Mouse (Mus musculus) embryonic facial prominence, embryonic 14.5 days (tissue): ENCODE data around the gene Bin2. TPM values are rescaled to one million over a fixed set of nuclear protein-coding genes. Genes with fewer than 3 reads are reported as not detected.

Experiments
- ATAC-seq: fragments of 200-750 bp; cut with Nextera tagmentation; 2 replicates; pipeline ENCODE4 v1.8.0; 2017; ENCODE audit warnings: low read depth, moderate number of reproducible peaks, moderate TSS enrichment
- DNase-seq: peaks from one replicate; pipeline ENCODE4 v3.0.0-alpha.2; 2015; ENCODE audit warnings: low spot score
- H3K27ac ChIP-seq: fragments of 300-500 bp; sonication (generic); replicated peaks from 2 replicates; pipeline ENCODE4 v1.5.1; 2014; ENCODE audit warnings: low read depth, mild to moderate bottlenecking, low read length, moderate library complexity
- H3K27me3 ChIP-seq: fragments of 300-500 bp; sonication (generic); replicated peaks from 2 replicates; pipeline ENCODE4 v1.6.1; 2014; ENCODE audit warnings: low read length; ENCODE audit not compliant: control insufficient read depth, insufficient read depth
- H3K36me3 ChIP-seq: fragments of 300-500 bp; sonication (generic); 2 replicates; pipeline ENCODE4 v1.6.1; 2014; ENCODE audit warnings: low read length, mixed read lengths; ENCODE audit not compliant: control insufficient read depth, insufficient read depth
- H3K4me1 ChIP-seq: fragments of 300-500 bp; sonication (generic); 2 replicates; pipeline ENCODE4 v1.6.1; 2014; ENCODE audit warnings: antibody characterized with exemption, low read length; ENCODE audit not compliant: control insufficient read depth, insufficient read depth
- H3K4me2 ChIP-seq: fragments of 300-500 bp; sonication (generic); 2 replicates; pipeline ENCODE4 v1.6.1; 2014; ENCODE audit warnings: low read depth, mild to moderate bottlenecking, low read length, moderate library complexity, mixed read lengths
- H3K4me3 ChIP-seq: fragments of 300-500 bp; sonication (generic); 2 replicates; pipeline ENCODE4 v1.5.1; 2014; ENCODE audit warnings: low read depth, mild to moderate bottlenecking, low read length
- H3K9ac ChIP-seq: fragments of 300-500 bp; sonication (generic); 2 replicates; pipeline ENCODE4 v1.6.1; 2014; ENCODE audit warnings: low read depth, mild to moderate bottlenecking, low read length, moderate library complexity, mixed read lengths
- H3K9me3 ChIP-seq: fragments of 300-500 bp; sonication (generic); 2 replicates; pipeline ENCODE4 v1.6.1; 2016; ENCODE audit warnings: low read length; ENCODE audit not compliant: control insufficient read depth
- WGBS: fragments of 180-500 bp; shearing (Covaris S2); extraction: QIAGEN DNeasy Blood & Tissue Kit; methylation state at CpG from one replicate; pipeline ENCODE4 v1.1.7; 2014; 5-methylcytosine and 5-hydroxymethylcytosine counted together
- polyA plus RNA-seq: library from polyadenylated mRNA; unstranded; fragments of >200 nt; fragmentation: Nextera tagmentation; extraction: Ambion mirVana; gene quantifications from 2 replicates; pipeline ENCODE4 v1.2.1, GENCODE M21; 2014

Gene Bin2
- polyA plus RNA-seq, 1 experiment from 2014 or later: 2.3 TPM

DNA sequence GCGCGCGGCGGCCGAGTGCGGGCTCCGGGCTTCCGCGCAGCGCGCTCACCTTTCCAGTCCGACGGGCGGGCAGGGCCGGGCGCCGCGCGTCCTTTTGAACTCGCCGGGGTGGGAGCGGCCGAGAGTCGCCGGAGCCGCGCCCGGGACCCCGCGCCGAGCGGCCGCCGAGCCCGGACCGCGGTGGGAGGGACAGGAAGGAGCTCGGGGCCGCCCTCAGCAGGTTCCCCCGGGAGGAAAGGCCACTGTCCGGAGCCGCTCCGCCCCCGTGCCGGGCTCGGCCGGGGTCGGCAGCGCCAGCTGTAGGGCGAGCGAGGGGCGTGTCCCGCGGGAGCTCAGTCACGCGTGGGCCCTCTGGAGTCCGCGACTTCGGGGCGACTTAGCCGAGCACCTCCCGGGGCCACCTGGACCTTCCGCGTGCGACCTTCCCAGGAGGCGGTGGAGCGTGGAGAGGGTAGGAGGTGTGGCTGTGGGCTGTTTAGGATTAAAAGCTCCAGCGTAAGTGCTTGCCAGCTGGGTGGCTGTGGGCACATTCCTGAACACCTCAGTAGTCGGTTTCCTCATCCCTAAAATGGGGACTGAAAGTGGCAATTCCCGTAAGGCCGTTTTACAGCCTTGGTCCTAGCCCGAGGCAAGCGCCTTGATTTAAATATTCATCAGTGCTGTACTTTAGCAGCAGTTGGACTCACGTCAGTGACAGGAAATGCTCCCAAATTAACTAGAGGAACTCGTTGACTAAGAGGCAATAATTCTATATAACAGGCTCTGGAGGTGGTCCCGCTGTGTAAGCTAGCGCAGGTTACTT is 32.5 kb downstream of the Bin2 start, which contains the start of gene Smagp:
Gene Smagp (minus strand): TSS at position 241 of the 802 bp plus-strand sequence.
- ATAC-seq (peak; percentile 53; the same call in 1 of the 2 replicates), DNase-seq (peak; percentile 44)
- WGBS: 1% methylated on average over 29 of the region's 77 CpGs
- Histone ChIP-seq H3K9ac (peak within 1 kb of the TSS; percentile 60), H3K4me1 (peaks cover 13% of the 10 kb centered on the region), H3K4me2 (peak within 1 kb of the TSS; percentile 94), H3K4me3 (peak within 1 kb of the TSS; percentile 59), H3K36me3 (no peaks in the 10 kb centered on the region), H3K27ac (no peak within 1 kb of the TSS), H3K27me3 (peaks cover 50% of the 10 kb centered on the region), H3K9me3 (no peaks in the 10 kb centered on the region)

DNA sequence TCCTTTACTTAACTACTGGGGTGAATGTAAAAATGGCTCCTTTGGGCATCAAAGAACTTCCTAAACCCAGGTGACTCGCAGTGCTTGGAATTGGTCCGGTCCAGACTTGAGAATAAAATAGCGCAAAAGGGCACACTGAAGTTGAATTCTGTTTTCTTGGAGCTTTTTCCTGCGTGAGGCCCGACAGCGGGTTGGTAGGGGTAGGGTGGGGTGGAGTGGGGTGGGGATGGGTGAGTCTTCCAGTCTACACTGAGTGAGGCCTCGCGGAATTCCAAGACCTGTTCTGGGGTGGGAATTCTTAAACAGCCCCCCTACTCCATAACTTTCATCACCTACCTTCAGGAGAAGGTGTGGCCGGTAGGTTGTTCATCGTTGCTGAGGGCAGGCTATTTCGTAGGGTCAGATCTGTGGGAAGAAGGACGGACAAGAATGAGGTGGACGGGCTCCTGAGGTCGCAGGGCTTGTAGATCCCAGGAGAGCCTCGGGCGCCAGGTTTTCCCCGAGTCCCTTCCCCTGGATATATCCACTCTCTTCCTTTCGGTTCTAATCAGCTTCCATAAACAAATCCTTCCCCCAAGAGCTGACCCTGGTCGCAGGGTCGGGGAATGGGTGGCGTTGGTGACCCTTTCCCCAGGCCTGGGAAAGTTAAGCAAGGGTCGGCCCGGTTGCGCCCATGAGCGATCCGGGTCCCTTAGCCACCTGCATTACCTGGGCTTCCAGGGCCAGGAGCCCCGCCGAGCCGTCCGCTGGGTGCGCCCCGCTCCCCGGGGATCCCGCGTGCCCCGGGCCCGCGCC is 33.3 kb downstream of the Bin2 start:
- ATAC-seq (no peak), DNase-seq (no peak)
- Histone ChIP-seq H3K4me3 (peak overlapping the region; percentile 59), H3K4me1 (peaks cover 13% of the 10 kb centered on the region), H3K9ac (peak overlapping the region; percentile 60), H3K27ac (no peak overlapping the region), H3K4me2 (peak overlapping the region; percentile 94), H3K9me3 (no peaks in the 10 kb centered on the region), H3K27me3 (peaks cover 50% of the 10 kb centered on the region), H3K36me3 (no peaks in the 10 kb centered on the region)
- 4% methylated on average over 27 of the region's 38 CpGs for WGBS

DNA sequence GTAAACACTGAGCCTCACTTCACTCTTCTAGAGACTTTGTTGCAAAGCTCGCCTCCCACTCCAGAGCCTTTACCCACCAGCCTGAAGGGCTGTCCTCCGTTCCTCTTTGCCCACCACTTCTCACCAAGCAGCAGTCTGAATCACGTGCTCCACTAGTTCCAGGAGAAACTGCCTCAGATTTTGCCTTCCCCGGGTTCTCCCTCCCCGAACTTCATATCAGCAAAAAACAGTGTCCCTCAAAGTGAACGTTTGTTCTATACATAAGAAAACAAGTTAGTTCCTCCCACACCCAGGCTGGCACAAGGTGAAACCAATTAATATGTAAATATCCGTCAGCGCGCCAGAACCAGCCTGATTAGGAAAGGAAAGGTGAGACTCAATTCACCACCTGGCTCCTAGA is 34.1 kb downstream of the Bin2 start:
- ATAC-seq (no peak), DNase-seq (no peak)
- 7% methylated on average over 9 of the region's 9 CpGs for WGBS
- Histone ChIP-seq H3K27ac (no peak overlapping the region), H3K9me3 (no peaks in the 10 kb centered on the region), H3K4me2 (no peak overlapping the region), H3K4me3 (0 out of 2 replicates have a peak overlapping the region, but pooled peaks have one; percentile 8), H3K36me3 (no peaks in the 10 kb centered on the region), H3K9ac (no peak overlapping the region), H3K4me1 (peaks cover 13% of the 10 kb centered on the region), H3K27me3 (peaks cover 50% of the 10 kb centered on the region)

DNA sequence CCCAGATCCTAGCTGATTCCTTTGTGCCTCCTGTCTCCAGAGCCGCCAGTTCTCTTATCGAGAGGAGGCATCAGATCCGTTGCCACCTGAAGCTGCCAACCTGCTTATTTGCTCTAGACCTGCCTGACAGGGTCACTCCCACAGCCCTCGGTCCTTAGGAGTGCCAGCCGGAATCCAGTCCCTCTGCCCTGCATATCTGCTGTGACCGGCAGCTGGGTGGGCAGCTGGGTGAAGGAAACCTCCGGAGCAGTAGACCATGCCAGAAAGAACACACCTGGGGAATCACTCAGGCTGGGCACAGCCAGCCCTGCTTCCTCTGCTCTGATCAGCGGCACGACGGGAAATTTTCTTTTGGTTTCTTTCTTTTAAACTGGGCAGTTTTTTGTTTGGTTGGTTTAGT is 36.0 kb downstream of the Bin2 start:
- no peak overlapping the region for H3K4me3 ChIP-seq
- no peaks in the 10 kb centered on the region for H3K9me3 ChIP-seq
- no peaks in the 10 kb centered on the region for H3K36me3 ChIP-seq
- 82% methylated on average over 10 of the region's 10 CpGs for WGBS
- ATAC-seq (no peak), DNase-seq (no peak)
- H3K4me1 ChIP-seq: peaks cover 13% of the 10 kb centered on the region
- no peak overlapping the region; the same call in 1 of the 2 replicates for H3K9ac ChIP-seq
- H3K4me2 ChIP-seq: no peak overlapping the region
- no peak overlapping the region for H3K27ac ChIP-seq
- H3K27me3 ChIP-seq: peaks cover 45% of the 10 kb centered on the region

DNA sequence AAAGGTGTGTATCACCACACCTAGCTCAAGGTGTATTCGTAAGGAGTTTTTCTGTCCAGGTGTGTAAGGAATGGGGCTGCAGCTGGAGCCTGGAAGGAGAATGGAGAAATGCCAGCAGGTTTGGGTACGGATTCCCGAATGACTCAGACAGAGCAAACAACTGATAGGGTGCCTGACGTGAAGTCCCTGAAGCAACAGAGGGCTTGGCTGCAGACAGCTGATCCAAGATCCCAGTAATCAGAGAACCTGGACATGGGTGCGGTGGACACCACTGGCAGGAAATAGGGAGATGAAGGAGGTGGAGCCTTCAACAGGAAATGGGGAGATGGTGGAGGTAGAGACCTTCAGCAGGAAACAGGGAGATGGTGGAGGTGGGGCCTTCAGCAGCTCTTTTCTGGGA is 37.0 kb downstream of the Bin2 start:
- Histone ChIP-seq H3K9me3 (no peaks in the 10 kb centered on the region), H3K36me3 (no peaks in the 10 kb centered on the region), H3K9ac (no peak overlapping the region), H3K4me3 (no peak overlapping the region), H3K4me2 (no peak overlapping the region), H3K4me1 (peaks cover 13% of the 10 kb centered on the region), H3K27ac (no peak overlapping the region), H3K27me3 (peaks cover 35% of the 10 kb centered on the region)
- ATAC-seq: no peak
- WGBS: 82% methylated on average over 5 of the region's 5 CpGs
- DNase-seq: no peak

DNA sequence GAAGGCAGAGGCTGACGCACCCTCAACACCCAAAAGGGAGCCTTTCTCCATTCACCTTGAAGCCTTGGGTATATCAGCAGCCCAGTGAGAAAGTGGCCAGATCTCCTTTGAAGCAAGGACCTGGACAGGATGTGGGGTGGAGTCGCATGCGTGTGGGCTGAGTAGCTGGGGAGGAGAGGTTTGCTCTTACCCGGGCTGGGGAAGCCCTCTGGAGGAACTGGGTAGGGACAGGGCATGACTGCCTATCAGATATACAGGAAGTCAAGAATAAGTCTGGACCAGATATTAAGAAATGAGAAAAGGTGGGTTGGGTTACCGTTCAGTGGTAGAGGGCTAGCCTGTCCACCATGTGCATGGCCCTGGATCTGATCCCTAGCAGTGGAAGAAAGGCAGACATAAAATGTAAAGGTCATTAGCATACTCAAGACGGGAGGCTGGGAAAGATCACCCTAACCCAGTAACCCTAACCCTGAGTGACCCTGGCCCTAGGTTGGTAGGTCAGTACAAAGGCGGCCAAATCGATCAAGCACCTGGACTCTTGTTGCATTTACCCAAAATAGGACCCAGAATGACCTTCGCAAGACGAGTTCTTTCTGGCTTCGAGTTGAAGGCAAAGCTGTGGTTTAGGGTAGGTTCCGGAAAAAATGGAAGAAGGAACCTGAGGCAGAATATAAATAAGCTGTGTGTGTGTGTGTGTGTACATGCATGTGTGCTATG is 37.7 kb downstream of the Bin2 start:
- 80% methylated on average over 12 of the region's 12 CpGs for WGBS
- H3K27me3 ChIP-seq: peaks cover 28% of the 10 kb centered on the region
- peaks cover 8% of the 10 kb centered on the region; the same call in 1 of the 2 replicates for H3K4me1 ChIP-seq
- no peak overlapping the region for H3K27ac ChIP-seq
- H3K4me3 ChIP-seq: no peak overlapping the region
- H3K4me2 ChIP-seq: no peak overlapping the region
- DNase-seq (no peak), ATAC-seq (no peak)
- no peak overlapping the region for H3K9ac ChIP-seq
- H3K9me3 ChIP-seq: no peaks in the 10 kb centered on the region
- no peaks in the 10 kb centered on the region for H3K36me3 ChIP-seq

DNA sequence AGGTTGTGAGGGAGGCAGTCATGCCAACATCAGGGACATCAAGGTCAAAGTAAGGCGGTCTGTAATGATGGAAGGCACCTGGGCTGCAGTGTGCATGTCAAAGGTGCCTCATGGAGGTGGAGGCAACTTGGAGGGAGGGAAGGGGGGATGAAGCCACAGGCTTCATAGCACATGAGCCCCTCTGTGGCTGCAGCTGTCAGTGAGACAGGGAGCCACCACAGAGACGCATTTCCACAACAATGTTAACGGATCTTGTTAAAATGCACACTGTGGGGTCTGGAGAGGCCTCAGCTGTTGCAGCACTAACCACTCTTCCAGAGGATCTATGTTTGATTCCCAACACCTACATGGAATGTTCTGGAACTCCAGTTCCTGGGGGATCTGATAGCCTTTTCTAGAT is 39.2 kb downstream of the Bin2 start:
- peaks cover 13% of the 10 kb centered on the region for H3K27me3 ChIP-seq
- no peak overlapping the region for H3K4me3 ChIP-seq
- H3K9me3 ChIP-seq: no peaks in the 10 kb centered on the region
- 69% methylated on average over 3 of the region's 3 CpGs for WGBS
- no peak for ATAC-seq
- DNase-seq: no peak
- no peak overlapping the region for H3K4me2 ChIP-seq
- no peaks in the 10 kb centered on the region for H3K36me3 ChIP-seq
- no peaks in the 10 kb centered on the region for H3K4me1 ChIP-seq
- H3K27ac ChIP-seq: no peak overlapping the region
- no peak overlapping the region for H3K9ac ChIP-seq

DNA sequence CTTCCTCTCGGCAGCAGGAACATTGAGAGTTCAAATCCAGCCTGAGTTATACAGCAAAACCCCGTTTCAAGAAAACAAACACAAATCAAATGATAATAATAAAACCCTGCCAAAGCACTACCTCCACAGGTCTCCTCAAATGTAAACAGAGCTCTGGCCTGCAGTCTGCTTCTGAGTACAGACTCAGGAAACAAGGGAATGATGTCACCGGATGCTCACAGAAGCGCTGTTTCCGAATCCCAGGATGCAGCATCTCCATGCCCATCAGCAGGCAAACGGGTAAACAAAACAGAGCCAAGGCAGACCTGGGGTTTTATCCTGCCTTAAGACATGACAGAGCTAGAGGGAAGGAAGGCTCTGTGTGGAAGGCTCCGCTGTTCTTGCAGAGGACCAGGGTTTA is 40.6 kb downstream of the Bin2 start:
- 35% methylated on average over 7 of the region's 7 CpGs for WGBS
- H3K4me2 ChIP-seq: no peak overlapping the region
- H3K9ac ChIP-seq: no peak overlapping the region
- ATAC-seq (no peak), DNase-seq (peak; percentile 49)
- H3K27ac ChIP-seq: no peak overlapping the region
- H3K4me3 ChIP-seq: no peak overlapping the region
- peaks cover 2% of the 10 kb centered on the region; the same call in 1 of the 2 replicates for H3K27me3 ChIP-seq
- H3K4me1 ChIP-seq: no peaks in the 10 kb centered on the region
- H3K36me3 ChIP-seq: no peaks in the 10 kb centered on the region
- H3K9me3 ChIP-seq: no peaks in the 10 kb centered on the region
